Mouse (Mus musculus) liver, adult 2 months (tissue): ENCODE results near the gene Olfm2. TPM values are rescaled to one million over a fixed set of nuclear protein-coding genes. Genes with fewer than 3 reads are reported as not detected.

Experiments used
- DNase-seq: peaks from one replicate; pipeline ENCODE4 v3.0.0-alpha.2; 2011; ENCODE audit warnings: low read depth, low spot score; ENCODE audit errors: extremely low read depth
- H3K27ac ChIP-seq: fragments of 200-500 bp; replicated peaks from 2 replicates; pipeline ENCODE4 v1.5.1; 2012; ENCODE audit warnings: low read depth, mild to moderate bottlenecking, control low read depth, inconsistent platforms, low read length; ENCODE audit not compliant: insufficient read depth
- H3K27me3 ChIP-seq: fragments of 200-500 bp; 2 replicates; pipeline ENCODE4 v1.6.1; 2012; ENCODE audit warnings: mild to moderate bottlenecking, moderate library complexity, low read length, inconsistent platforms; ENCODE audit not compliant: control insufficient read depth, insufficient read depth
- H3K36me3 ChIP-seq: fragments of 200-500 bp; 2 replicates; pipeline ENCODE4 v1.6.1; 2012; ENCODE audit warnings: low read length, inconsistent platforms; ENCODE audit not compliant: control insufficient read depth, insufficient read depth
- H3K4me1 ChIP-seq: fragments of 200-500 bp; 2 replicates; pipeline ENCODE4 v1.6.1; 2011; ENCODE audit warnings: low read length; ENCODE audit not compliant: control insufficient read depth, insufficient read depth
- H3K4me3 ChIP-seq: fragments of 200-500 bp; 2 replicates; pipeline ENCODE4 v1.5.1; 2011; ENCODE audit warnings: low read depth, mild to moderate bottlenecking, control low read depth, low read length, moderate library complexity; ENCODE audit not compliant: insufficient read depth
- H3K79me2 ChIP-seq: fragments of 200-500 bp; 2 replicates; pipeline ENCODE4 v1.6.1; 2012; ENCODE audit warnings: inconsistent platforms, mild to moderate bottlenecking, low read length, moderate library complexity; ENCODE audit not compliant: control insufficient read depth, insufficient read depth
- H3K9ac ChIP-seq: fragments of 200-500 bp; 2 replicates; pipeline ENCODE4 v1.6.1; 2012; ENCODE audit warnings: low read depth, mild to moderate bottlenecking, control low read depth, inconsistent platforms, low read length
- CTCF ChIP-seq: fragments of 200-500 bp; IDR thresholded peaks from 2 replicates; pipeline ENCODE4 v1.5.1; 2011; ENCODE audit warnings: low read depth, low read length, control low read depth
- POLR2A ChIP-seq: fragments of 200-500 bp; IDR thresholded peaks from 2 replicates; pipeline ENCODE4 v1.6.1; 2011; ENCODE audit warnings: low read length, control low read depth; ENCODE audit not compliant: insufficient read depth; ENCODE audit errors: extremely low read depth
- WGBS: fragments of 180-500 bp; shearing (Covaris S2); methylation state at CpG from one replicate; pipeline ENCODE4 v1.1.7; 2018; 5-methylcytosine and 5-hydroxymethylcytosine counted together
- polyA plus RNA-seq: library from polyadenylated mRNA; depleted of rRNA; stranded (reverse); fragments of >200 nt; gene quantifications from 2 replicates; pipeline ENCODE4 v1.2.3, GENCODE M21; 2012
- total RNA-seq: library from RNA; depleted of rRNA; stranded (reverse); fragments of >200 nt; gene quantifications from 2 replicates; pipeline ENCODE4 v1.2.3, GENCODE M21; 2014

Gene Olfm2
- total and polyA plus RNA-seq, 2 experiments: 0.09 to 0.72 TPM

- no peak overlapping the region for H3K27ac ChIP-seq
- no peaks in the 10 kb centered on the region for H3K36me3 ChIP-seq
- peak; percentile 8 for DNase-seq
- WGBS: 71% methylated on average over 1 of the region's 1 CpGs
- H3K27me3 ChIP-seq: no peaks in the 10 kb centered on the region
- no peaks in the 10 kb centered on the region for H3K4me1 ChIP-seq
- H3K79me2 ChIP-seq: no peaks in the 10 kb centered on the region
- no peak overlapping the region for H3K4me3 ChIP-seq
- H3K9ac ChIP-seq: no peak overlapping the region
- no peak for TF ChIP-seq POLR2A
- no peak for TF ChIP-seq CTCF
These were observed 56.7 kb downstream of the Olfm2 start for GRCm38 (mm10) chr9:20689403-20689802.

- Histone ChIP-seq H3K36me3 (no peaks in the 10 kb centered on the region), H3K4me1 (no peaks in the 10 kb centered on the region), H3K27me3 (no peaks in the 10 kb centered on the region), H3K27ac (no peak overlapping the region), H3K4me3 (no peak overlapping the region), H3K79me2 (no peaks in the 10 kb centered on the region), H3K9ac (no peak overlapping the region)
- no peak for DNase-seq
- TF ChIP-seq CTCF: no peak
- no peak for TF ChIP-seq POLR2A
- WGBS: 63% methylated on average over 17 of the region's 17 CpGs
These were observed 60.9 kb downstream of the Olfm2 start for GRCm38 (mm10) chr9:20685081-20685861.

- Histone ChIP-seq H3K79me2 (no peaks in the 10 kb centered on the region), H3K9ac (no peak overlapping the region), H3K36me3 (no peaks in the 10 kb centered on the region), H3K4me3 (no peak overlapping the region), H3K4me1 (no peaks in the 10 kb centered on the region), H3K27me3 (no peaks in the 10 kb centered on the region), H3K27ac (no peak overlapping the region)
- TF ChIP-seq POLR2A: no peak
- no peak for TF ChIP-seq CTCF
- no peak for DNase-seq
- 75% methylated on average over 2 of the region's 2 CpGs for WGBS
These were observed 63.8 kb downstream of the Olfm2 start for GRCm38 (mm10) chr9:20682389-20682722.

DNA sequence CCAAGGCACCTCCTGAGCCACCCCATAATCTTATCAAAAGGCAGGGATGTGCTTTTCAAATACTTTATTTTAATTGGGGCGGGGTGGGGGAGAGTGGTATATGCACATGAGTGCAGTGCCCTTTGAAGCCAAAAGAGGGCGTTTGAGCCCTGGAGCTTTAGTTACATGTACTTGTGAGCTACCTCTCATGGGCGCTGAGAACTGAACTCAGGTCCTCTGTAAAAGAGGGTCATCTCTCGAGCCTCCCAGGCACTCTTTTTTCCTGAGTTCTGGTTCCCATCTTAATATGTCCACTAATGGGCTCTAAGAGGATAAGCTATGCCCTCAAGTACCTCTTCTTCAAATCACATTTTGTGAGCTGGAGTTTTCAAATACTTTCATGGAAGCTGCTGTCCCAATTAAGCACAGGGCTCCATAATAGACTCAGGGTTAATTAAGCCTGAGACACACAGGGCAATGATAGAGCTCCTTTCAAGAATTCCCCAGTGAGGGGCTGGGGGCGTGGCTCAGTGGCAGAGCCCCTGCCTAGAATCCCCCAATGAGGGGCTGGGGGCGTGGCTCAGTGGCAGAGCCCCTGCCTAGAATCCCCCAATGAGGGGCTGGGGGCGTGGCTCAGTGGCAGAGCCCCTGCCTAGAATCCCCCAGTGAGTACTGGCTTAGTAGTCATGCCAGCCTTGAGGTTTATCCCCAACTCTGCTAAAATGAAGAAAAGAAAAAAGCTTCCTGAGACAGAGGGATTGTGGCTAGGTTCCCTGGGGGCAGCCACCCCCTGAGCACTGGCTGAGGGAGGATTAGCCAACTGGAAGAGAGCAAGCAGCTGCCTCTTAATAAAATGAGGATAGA, 64.4 kb downstream of the Olfm2 start:
- no peak overlapping the region for H3K27ac ChIP-seq
- no peak overlapping the region for H3K9ac ChIP-seq
- H3K79me2 ChIP-seq: no peaks in the 10 kb centered on the region
- WGBS: 52% methylated on average over 7 of the region's 7 CpGs
- H3K27me3 ChIP-seq: no peaks in the 10 kb centered on the region
- no peaks in the 10 kb centered on the region for H3K4me1 ChIP-seq
- TF ChIP-seq POLR2A: no peak
- TF ChIP-seq CTCF: no peak
- no peak overlapping the region for H3K4me3 ChIP-seq
- DNase-seq: no peak
- H3K36me3 ChIP-seq: no peaks in the 10 kb centered on the region

- Histone ChIP-seq H3K9ac (no peak overlapping the region), H3K36me3 (no peaks in the 10 kb centered on the region), H3K4me1 (no peaks in the 10 kb centered on the region), H3K27ac (no peak overlapping the region), H3K4me3 (no peak overlapping the region), H3K27me3 (no peaks in the 10 kb centered on the region), H3K79me2 (no peaks in the 10 kb centered on the region)
- TF ChIP-seq CTCF: no peak
- no peak for TF ChIP-seq POLR2A
- 89% methylated on average over 9 of the region's 9 CpGs for WGBS
- DNase-seq: no peak
These were observed 65.7 kb downstream of the Olfm2 start for GRCm38 (mm10) chr9:20680378-20680958.
